Mouse (Mus musculus) lung, adult 2 months (tissue): ENCODE data around the gene Clp1.

Experiments used
- CTCF ChIP-seq: fragments of 200-500 bp; IDR thresholded peaks from 2 replicates; pipeline ENCODE4 v1.5.1; 2011; ENCODE audit warnings: mild to moderate bottlenecking, low read length, control low read depth; ENCODE audit not compliant: insufficient read depth
- POLR2A ChIP-seq: fragments of 200-500 bp; IDR thresholded peaks from 2 replicates; pipeline ENCODE4 v1.6.1; 2011; ENCODE audit warnings: low read depth, mild to moderate bottlenecking, control low read depth, low read length, borderline replicate concordance; ENCODE audit errors: extremely low read depth

GRCm38 (mm10) chr2:84727172-84727858 lies at the start of gene Clp1:
- TF ChIP-seq POLR2A (peak; percentile 89), CTCF (no peak)
